Mouse (Mus musculus): ENCODE results near the gene Psmd1. TPM values are rescaled to one million over a fixed set of nuclear protein-coding genes. Genes with fewer than 3 reads are reported as not detected.

Gene Psmd1
- polyA plus RNA-seq, 1 experiment = 88.9 TPM

DNA sequence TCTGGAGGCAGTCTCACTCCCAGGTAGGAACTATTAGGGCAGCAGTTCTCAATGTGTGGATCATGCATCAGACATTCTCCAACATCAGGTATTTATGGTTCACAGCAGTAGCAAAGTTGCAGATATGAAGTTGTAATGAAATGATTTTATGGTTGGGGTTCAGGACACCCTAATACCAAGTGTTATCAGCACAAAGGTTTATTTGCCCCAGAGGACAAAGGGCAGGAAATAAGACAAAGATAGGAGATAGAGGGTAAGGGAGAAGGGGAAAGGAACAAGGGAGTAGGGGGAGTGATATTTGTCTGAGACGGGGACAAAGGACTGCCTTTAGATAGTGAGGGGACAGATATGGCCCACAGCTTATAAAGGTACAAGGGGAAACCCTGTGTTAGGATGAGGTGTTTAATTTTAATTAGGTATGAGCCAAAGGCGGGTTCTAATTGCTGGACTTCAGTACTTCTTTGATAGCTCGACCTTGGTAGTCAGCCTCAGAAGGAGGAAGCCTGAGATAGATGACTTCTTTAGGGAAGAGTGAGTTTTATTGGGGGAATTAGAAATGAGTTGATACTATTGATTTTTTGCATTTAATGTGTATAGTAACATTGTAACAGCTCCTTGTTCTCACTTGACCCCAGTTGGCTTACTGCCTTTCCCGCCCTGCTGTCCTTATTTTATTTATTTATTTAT lies 119.5 kb downstream of the Psmd1 start:
- Histone ChIP-seq H3K79me3 (ENCODE audit: low read depth) (no peaks in the 10 kb centered on the region), H3ac (ENCODE audit: control insufficient read depth, insufficient read length, low read depth) (no peak overlapping the region)
- TF ChIP-seq MAX (IDR thresholded peaks at IDR 0.05) (no peak), USF1 (IDR thresholded peaks at IDR 0.05; ENCODE audit: low read depth) (no peak), MYOD1 (IDR thresholded peaks at IDR 0.05; ENCODE audit: control insufficient read depth, insufficient read length, low read depth) (no peak), CEBPB (IDR thresholded peaks at IDR 0.05; ENCODE audit: low read depth) (no peak), CTCF (IDR thresholded peaks at IDR 0.05; ENCODE audit: control insufficient read depth, insufficient read depth, insufficient read length) (no peak), FOSL1 (IDR thresholded peaks at IDR 0.05; ENCODE audit: insufficient read depth, low read length, poor library complexity, severe bottlenecking) (no peak), MYOG (IDR thresholded peaks at IDR 0.05; ENCODE audit: control insufficient read depth, extremely low read depth, insufficient read length) (no peak)

DNA sequence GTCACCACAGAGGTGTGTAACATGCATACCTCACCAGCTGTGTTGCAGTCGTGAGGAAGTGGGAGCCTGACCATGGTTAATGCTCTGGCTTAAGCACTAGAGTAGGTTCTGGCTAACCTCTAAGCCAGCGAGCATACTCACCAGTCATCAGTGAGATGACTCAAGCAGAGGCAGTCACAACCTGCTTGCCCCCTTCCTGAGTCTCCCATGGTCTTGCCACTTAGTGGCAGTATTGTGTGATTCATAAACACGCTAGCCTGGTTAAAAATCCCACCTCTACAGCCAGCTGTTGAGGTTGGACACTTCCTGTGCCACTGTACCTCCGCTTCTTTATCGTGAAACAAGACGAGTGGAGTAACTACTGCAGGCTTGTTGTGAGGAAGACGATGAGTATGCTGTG lies 122.6 kb downstream of the Psmd1 start:
- no peak overlapping the region for H3ac ChIP-seq (ENCODE audit: control insufficient read depth, insufficient read length, low read depth)

More for the DNA sequence above, 119.5 kb downstream of the Psmd1 start:
- no peaks in the 10 kb centered on the region for H3K36me3 ChIP-seq (ENCODE audit: control insufficient read depth, insufficient read depth)
- no peak overlapping the region for H3K4me3 ChIP-seq (ENCODE audit: insufficient read depth, poor library complexity, severe bottlenecking)
- no peaks in the 10 kb centered on the region for H3K27me3 ChIP-seq (ENCODE audit: control insufficient read depth, insufficient read depth, insufficient read length)
- no peaks in the 10 kb centered on the region for H3K79me2 ChIP-seq (ENCODE audit: control insufficient read depth, insufficient read depth)

DNA sequence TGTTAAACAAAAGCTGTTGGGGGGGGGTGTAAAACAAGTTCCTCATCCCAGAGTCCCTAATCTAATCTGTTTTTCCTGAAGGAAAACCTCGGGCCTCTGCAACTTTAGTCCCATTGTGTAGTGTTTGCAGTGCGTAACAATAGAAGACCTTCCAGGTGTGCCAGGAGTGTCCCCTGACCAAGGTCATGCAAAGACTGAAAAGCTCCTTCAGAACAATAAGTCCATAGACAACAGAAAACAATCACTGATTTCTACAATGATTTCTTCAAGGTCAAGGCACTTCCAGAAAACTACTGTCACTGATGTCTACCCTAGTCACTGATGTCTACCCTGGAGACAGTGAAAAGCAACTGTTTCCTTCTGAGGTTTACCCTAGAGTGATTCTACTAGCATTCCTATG lies 123.7 kb downstream of the Psmd1 start:
- Histone ChIP-seq H3K27me3 (ENCODE audit: control insufficient read depth, insufficient read depth, insufficient read length) (no peaks in the 10 kb centered on the region), H3K79me3 (ENCODE audit: low read depth) (no peaks in the 10 kb centered on the region), H3ac (ENCODE audit: control insufficient read depth, insufficient read length, low read depth) (no peak overlapping the region), H3K4me3 (ENCODE audit: insufficient read depth, poor library complexity, severe bottlenecking) (no peak overlapping the region), H3K36me3 (ENCODE audit: control insufficient read depth, insufficient read depth) (no peaks in the 10 kb centered on the region), H3K79me2 (ENCODE audit: control insufficient read depth, insufficient read depth) (no peaks in the 10 kb centered on the region)
- TF ChIP-seq MYOG (IDR thresholded peaks at IDR 0.05; ENCODE audit: control insufficient read depth, extremely low read depth, insufficient read length) = no peak
- no peak for TF ChIP-seq CEBPB (IDR thresholded peaks at IDR 0.05; ENCODE audit: low read depth)
- TF ChIP-seq FOSL1 (IDR thresholded peaks at IDR 0.05; ENCODE audit: insufficient read depth, low read length, poor library complexity, severe bottlenecking) = no peak
- TF ChIP-seq USF1 (IDR thresholded peaks at IDR 0.05; ENCODE audit: low read depth) = no peak
- no peak for TF ChIP-seq MAX (IDR thresholded peaks at IDR 0.05)
- no peak for TF ChIP-seq CTCF (IDR thresholded peaks at IDR 0.05; ENCODE audit: control insufficient read depth, insufficient read depth, insufficient read length)
- TF ChIP-seq MYOD1 (IDR thresholded peaks at IDR 0.05; ENCODE audit: control insufficient read depth, insufficient read length, low read depth) = no peak

More for the DNA sequence above, 122.6 kb downstream of the Psmd1 start:
- no peaks in the 10 kb centered on the region for H3K79me3 ChIP-seq (ENCODE audit: low read depth)
- H3K79me2 ChIP-seq (ENCODE audit: control insufficient read depth, insufficient read depth) = no peaks in the 10 kb centered on the region
- H3K4me3 ChIP-seq (ENCODE audit: insufficient read depth, poor library complexity, severe bottlenecking) = no peak overlapping the region
- H3K36me3 ChIP-seq (ENCODE audit: control insufficient read depth, insufficient read depth) = no peaks in the 10 kb centered on the region
- H3K27me3 ChIP-seq (ENCODE audit: control insufficient read depth, insufficient read depth, insufficient read length) = no peaks in the 10 kb centered on the region
- no peak for TF ChIP-seq FOSL1 (IDR thresholded peaks at IDR 0.05; ENCODE audit: insufficient read depth, low read length, poor library complexity, severe bottlenecking)
- TF ChIP-seq CTCF (IDR thresholded peaks at IDR 0.05; ENCODE audit: control insufficient read depth, insufficient read depth, insufficient read length) = no peak
- no peak for TF ChIP-seq MAX (IDR thresholded peaks at IDR 0.05)
- TF ChIP-seq CEBPB (IDR thresholded peaks at IDR 0.05; ENCODE audit: low read depth) = no peak
- no peak for TF ChIP-seq USF1 (IDR thresholded peaks at IDR 0.05; ENCODE audit: low read depth)
- TF ChIP-seq MYOD1 (IDR thresholded peaks at IDR 0.05; ENCODE audit: control insufficient read depth, insufficient read length, low read depth) = no peak
- no peak for TF ChIP-seq MYOG (IDR thresholded peaks at IDR 0.05; ENCODE audit: control insufficient read depth, extremely low read depth, insufficient read length)

DNA sequence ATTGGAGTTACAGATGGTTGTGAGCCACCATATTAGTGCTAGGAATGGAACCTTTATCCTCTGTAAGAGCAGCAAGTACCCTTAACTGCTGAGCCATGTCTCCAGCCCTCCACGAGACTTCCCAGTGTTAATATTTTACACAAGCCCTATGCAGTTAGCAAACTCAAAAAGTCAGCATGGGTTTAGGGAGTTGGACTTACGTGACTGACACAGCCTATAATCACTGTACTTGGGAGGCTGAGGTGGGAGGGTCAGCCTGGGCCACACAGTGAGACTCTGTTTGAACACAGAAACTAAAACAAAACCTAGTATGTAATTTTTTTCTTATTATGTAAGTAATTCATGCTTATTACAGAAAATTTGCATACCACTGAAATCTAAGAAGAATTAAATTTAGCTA lies 124.1 kb downstream of the Psmd1 start:
- H3K4me3 ChIP-seq (ENCODE audit: insufficient read depth, poor library complexity, severe bottlenecking) = no peak overlapping the region
- no peak for TF ChIP-seq CEBPB (IDR thresholded peaks at IDR 0.05; ENCODE audit: low read depth)
- TF ChIP-seq FOSL1 (IDR thresholded peaks at IDR 0.05; ENCODE audit: insufficient read depth, low read length, poor library complexity, severe bottlenecking) = no peak
- TF ChIP-seq MAX (IDR thresholded peaks at IDR 0.05) = no peak
- TF ChIP-seq CTCF (IDR thresholded peaks at IDR 0.05; ENCODE audit: control insufficient read depth, insufficient read depth, insufficient read length) = no peak
- no peak for TF ChIP-seq MYOG (IDR thresholded peaks at IDR 0.05; ENCODE audit: control insufficient read depth, extremely low read depth, insufficient read length)
- no peak for TF ChIP-seq MYOD1 (IDR thresholded peaks at IDR 0.05; ENCODE audit: control insufficient read depth, insufficient read length, low read depth)
- no peak for TF ChIP-seq USF1 (IDR thresholded peaks at IDR 0.05; ENCODE audit: low read depth)
- no peaks in the 10 kb centered on the region for H3K79me3 ChIP-seq (ENCODE audit: low read depth)
- no peaks in the 10 kb centered on the region for H3K79me2 ChIP-seq (ENCODE audit: control insufficient read depth, insufficient read depth)
- H3K36me3 ChIP-seq (ENCODE audit: control insufficient read depth, insufficient read depth) = no peaks in the 10 kb centered on the region
- H3ac ChIP-seq (ENCODE audit: control insufficient read depth, insufficient read length, low read depth) = no peak overlapping the region
- H3K27me3 ChIP-seq (ENCODE audit: control insufficient read depth, insufficient read depth, insufficient read length) = no peaks in the 10 kb centered on the region

Other genes with a start within 250 kb of the Psmd1 start
- 60.7 TPM for gene Itm2c, start 170.1 kb upstream of the Psmd1 start, polyA plus RNA-seq (2012; fragmentation: generic; extraction: Trizol)
- not detected for gene 4933407L21Rik, start 135.9 kb upstream of the Psmd1 start, polyA plus RNA-seq (2012; fragmentation: generic; extraction: Trizol)
- gene Gpr55, start 103.4 kb upstream of the Psmd1 start, polyA plus RNA-seq (2012; fragmentation: generic; extraction: Trizol) = not detected
- gene Spata3, start 47.6 kb upstream of the Psmd1 start, polyA plus RNA-seq (2012; fragmentation: generic; extraction: Trizol) = not detected
- gene 2810459M11Rik, start 18.5 kb upstream of the Psmd1 start, polyA plus RNA-seq (2012; fragmentation: generic; extraction: Trizol) = not detected
- 0.14 TPM for gene Htr2b, start 47.6 kb downstream of the Psmd1 start, polyA plus RNA-seq (2012; fragmentation: generic; extraction: Trizol)
- gene Gm21972, start 69.2 kb downstream of the Psmd1 start, polyA plus RNA-seq (2012; fragmentation: generic; extraction: Trizol) = 1.9 TPM
- 5.6 TPM for gene Armc9, start 90.4 kb downstream of the Psmd1 start, polyA plus RNA-seq (2012; fragmentation: generic; extraction: Trizol)
- not detected for gene B3gnt7, start 238.4 kb downstream of the Psmd1 start, polyA plus RNA-seq (2012; fragmentation: generic; extraction: Trizol)

All from C2C12 (cell line).